16 mouse cellular contexts compared by ENCODE assay signal in genomic region chr14:93675273-93676068, GRCm38 (mm10).
DNase-seq lines count a peak whose midpoint lies in the region; ATAC-seq lines count a peak whose summit lies in the region.
"Had no signal": no experiment of that assay in that cellular context is flagged by ENCODE, and none has a peak within 500 bp of the region (broad histone marks: within the 10 kb centered on the region; RNA-seq: fewer than 3 reads in every experiment).

No protein-coding gene starts in this region.

- peaks cover 14% of the 10 kb centered on the region for H3K9me3 ChIP-seq in forebrain, embryonic 13.5 days (replicated peaks)
- H3K9me3 ChIP-seq in forebrain, embryonic 10.5 days: peaks cover 7% of the 10 kb centered on the region; the same call in 1 of the 2 replicates
- H3K9me3 ChIP-seq: hindbrain, embryonic 15.5 days had no signal

- no peak overlapping the region for H3K27ac ChIP-seq in forebrain, embryonic 13.5 days
- no peak overlapping the region for H3K27ac ChIP-seq in forebrain, embryonic 10.5 days
- H3K27ac ChIP-seq: hindbrain, embryonic 15.5 days had no signal

- no peak for DNase-seq in forebrain, embryonic 10.5 days (ENCODE audit: extremely low spot score, low spot score)
- peak; percentile 26 for DNase-seq in right cerebral cortex, postnatal 25 days
- no peak for DNase-seq in right cerebral cortex, adult 2 months (ENCODE audit: low spot score in 2 of 2)
- peak; percentile 59 to 75 for DNase-seq in layer of hippocampus, adult 18-20 months (ENCODE audit: low spot score in 2 of 2)
- no peak for DNase-seq in urinary bladder, postnatal 14 days (ENCODE audit: low spot score)
- DNase-seq in urinary bladder, postnatal 4 days (ENCODE audit: low spot score in 2 of 2): no peak
- no peak for DNase-seq in gastrocnemius, adult 18-20 months (ENCODE audit: low spot score)
- DNase-seq: heart, adult 18-20 months; kidney, adult 18-20 months; kidney, postnatal 4 days; liver, postnatal 0 days; lung, postnatal 36 days; midbrain, embryonic 14.5 days had no signal

- no peaks in the 10 kb centered on the region for H3K36me3 ChIP-seq in forebrain, embryonic 13.5 days (ENCODE audit: poor library complexity, severe bottlenecking)
- no peaks in the 10 kb centered on the region for H3K36me3 ChIP-seq in forebrain, embryonic 10.5 days (replicated peaks)
- H3K36me3 ChIP-seq: hindbrain, embryonic 15.5 days had no signal

- ATAC-seq in forebrain, embryonic 13.5 days: 0 out of 2 replicates have a peak, but pooled peaks have one; percentile 53
- ATAC-seq: liver, postnatal 0 days had no signal

- 88% methylated on average over 5 of the region's 5 CpGs for WGBS in forebrain, embryonic 13.5 days
- WGBS in forebrain, embryonic 10.5 days: 91% methylated on average over 5 of the region's 5 CpGs

- H3K4me2 ChIP-seq in forebrain, embryonic 13.5 days: no peak overlapping the region
- H3K4me2 ChIP-seq: hindbrain, embryonic 15.5 days had no signal

- H3K27me3 ChIP-seq in forebrain, embryonic 13.5 days: no peaks in the 10 kb centered on the region
- no peaks in the 10 kb centered on the region for H3K27me3 ChIP-seq in forebrain, embryonic 10.5 days (ENCODE audit: poor library complexity, severe bottlenecking)
- H3K27me3 ChIP-seq: CH12.LX; hindbrain, embryonic 15.5 days had no signal

- H3K4me1 ChIP-seq in forebrain, embryonic 13.5 days: no peaks in the 10 kb centered on the region
- H3K4me1 ChIP-seq in forebrain, embryonic 10.5 days: no peaks in the 10 kb centered on the region
- H3K4me1 ChIP-seq: hindbrain, embryonic 15.5 days had no signal

- no peak overlapping the region for H3K9ac ChIP-seq in forebrain, embryonic 13.5 days
- H3K9ac ChIP-seq: hindbrain, embryonic 15.5 days; liver, postnatal 0 days had no signal

- no peak overlapping the region for H3K4me3 ChIP-seq in forebrain, embryonic 13.5 days
- no peak overlapping the region for H3K4me3 ChIP-seq in forebrain, embryonic 10.5 days
- H3K4me3 ChIP-seq: hindbrain, embryonic 15.5 days had no signal

Comparison
In these comparisons a context has a peak if more than half of its experiments do, and no peak if none do; other contexts are left out.
1. DNase-seq: peak in right cerebral cortex, postnatal 25 days (single experiment) and layer of hippocampus, adult 18-20 months (2 of 2); none in forebrain, embryonic 10.5 days (single experiment), right cerebral cortex, adult 2 months (0 of 2), urinary bladder, postnatal 14 days (single experiment), urinary bladder, postnatal 4 days (0 of 2) and gastrocnemius, adult 18-20 months (single experiment).